Mouse (Mus musculus): Measurements from ENCODE around the gene A630095N17Rik.

The A630095N17Rik gene

GRCm38 (mm10) chr1:75231664-75232152 lies at the start of gene A630095N17Rik:
Gene A630095N17Rik (minus strand): TSS chr1:75232102.
- no peak for DNase-seq (ENCODE audit: low read depth)

GRCm38 (mm10) chr1:75278228-75278627 lies 46.3 kb upstream of the A630095N17Rik start, which contains the start of gene Resp18:
Gene Resp18 (minus strand): TSS chr1:75278415.
- no peak for DNase-seq (ENCODE audit: low read depth)

- peak; percentile 86 for DNase-seq (ENCODE audit: low read depth)
Measured at GRCm38 (mm10) chr1:75277195-75278188, 45.6 kb upstream of the A630095N17Rik start.

GRCm38 (mm10) chr1:75264091-75264880 lies 32.4 kb upstream of the A630095N17Rik start, which contains the start of gene Ptprn:
Gene Ptprn (minus strand): TSS chr1:75264502.
- DNase-seq (ENCODE audit: low read depth) = peak; percentile 83

- peak; percentile 95 for DNase-seq (ENCODE audit: low read depth)
Measured at GRCm38 (mm10) chr1:75262969-75263951, 31.4 kb upstream of the A630095N17Rik start.

GRCm38 (mm10) chr1:75261278-75261677 lies 29.4 kb upstream of the A630095N17Rik start:
- DNase-seq (ENCODE audit: low read depth) = peak; percentile 64

- DNase-seq (ENCODE audit: low read depth) = no peak
Measured at GRCm38 (mm10) chr1:75255516-75256046, 23.7 kb upstream of the A630095N17Rik start.

GRCm38 (mm10) chr1:75254625-75255013 lies 22.7 kb upstream of the A630095N17Rik start:
- no peak for DNase-seq (ENCODE audit: low read depth)

GRCm38 (mm10) chr1:75253849-75254624 lies 22.1 kb upstream of the A630095N17Rik start:
- DNase-seq (ENCODE audit: low read depth) = peak; percentile 93

GRCm38 (mm10) chr1:75253029-75253428 lies 21.1 kb upstream of the A630095N17Rik start:
- DNase-seq (ENCODE audit: low read depth) = no peak

GRCm38 (mm10) chr1:75252308-75252707 lies 20.4 kb upstream of the A630095N17Rik start:
- no peak for DNase-seq (ENCODE audit: low read depth)

GRCm38 (mm10) chr1:75251112-75251970 lies 19.4 kb upstream of the A630095N17Rik start:
- DNase-seq (ENCODE audit: low read depth) = no peak

- DNase-seq (ENCODE audit: low read depth) = peak; percentile 48
Measured at GRCm38 (mm10) chr1:75250498-75250897, 18.6 kb upstream of the A630095N17Rik start.

- DNase-seq (ENCODE audit: low read depth) = peak; percentile 76
Measured at GRCm38 (mm10) chr1:75248041-75248772, 16.3 kb upstream of the A630095N17Rik start.

GRCm38 (mm10) chr1:75247071-75247930 lies 15.4 kb upstream of the A630095N17Rik start:
- no peak for DNase-seq (ENCODE audit: low read depth)

- peak; percentile 61 for DNase-seq (ENCODE audit: low read depth)
Measured at GRCm38 (mm10) chr1:75244836-75245235, 12.9 kb upstream of the A630095N17Rik start.

- no peak for DNase-seq (ENCODE audit: low read depth)
Measured at GRCm38 (mm10) chr1:75244175-75244826, 12.4 kb upstream of the A630095N17Rik start.
